Mouse (Mus musculus): ENCODE results near the gene S100a6. TPM values are rescaled to one million over a fixed set of nuclear protein-coding genes. Genes with fewer than 3 reads are reported as not detected.
A peak's percentile ranks its signal among the peaks of the same experiment; 100 is the strongest.

S100a6 gene
- polyA plus RNA-seq, 1 experiment from 2014 or later: 5.7 TPM

GRCm38 (mm10) chr3:90603623-90604022, 9.1 kb upstream of the S100a6 start, which contains the start of gene S100a4:
TSS of gene S100a4 (plus strand) at chr3:90603771.
- Histone ChIP-seq H3K27me3 (replicated peaks) (no peaks in the 10 kb centered on the region; the same call in 1 of the 2 replicates), H3K4me2 (no peak within 1 kb of the TSS), H3K9ac (no peak within 1 kb of the TSS), H3K4me1 (0 out of 2 replicates have a peak, but pooled peaks cover 4% of the 10 kb centered on the region), H3K36me3 (no peaks in the 10 kb centered on the region), H3K27ac (no peak within 1 kb of the TSS), H3K4me3 (no peak within 1 kb of the TSS), H3K9me3 (replicated peaks) (no peaks in the 10 kb centered on the region)
- 17% methylated on average over 3 of the region's 3 CpGs for WGBS (ENCODE audit: insufficient replicate concordance)
- ATAC-seq: no peak

GRCm38 (mm10) chr3:90604416-90604815, 8.3 kb upstream of the S100a6 start:
- H3K27ac ChIP-seq: no peak overlapping the region
- 44% methylated on average over 4 of the region's 4 CpGs for WGBS (ENCODE audit: insufficient replicate concordance)
- H3K9me3 ChIP-seq (replicated peaks): no peaks in the 10 kb centered on the region
- 0 out of 2 replicates have a peak, but pooled peaks cover 4% of the 10 kb centered on the region for H3K4me1 ChIP-seq
- no peak overlapping the region for H3K4me3 ChIP-seq
- ATAC-seq: no peak
- H3K36me3 ChIP-seq: no peaks in the 10 kb centered on the region
- H3K27me3 ChIP-seq (replicated peaks): no peaks in the 10 kb centered on the region; the same call in 1 of the 2 replicates
- no peak overlapping the region for H3K9ac ChIP-seq
- no peak overlapping the region for H3K4me2 ChIP-seq

GRCm38 (mm10) chr3:90605049-90605448, 7.6 kb upstream of the S100a6 start:
- no peak for ATAC-seq
- Histone ChIP-seq H3K27me3 (replicated peaks) (no peaks in the 10 kb centered on the region; the same call in 1 of the 2 replicates), H3K9ac (no peak overlapping the region), H3K9me3 (replicated peaks) (no peaks in the 10 kb centered on the region), H3K4me3 (no peak overlapping the region), H3K27ac (no peak overlapping the region), H3K36me3 (no peaks in the 10 kb centered on the region), H3K4me1 (0 out of 2 replicates have a peak, but pooled peaks cover 4% of the 10 kb centered on the region), H3K4me2 (no peak overlapping the region)
- WGBS (ENCODE audit: insufficient replicate concordance): 37% methylated on average over 3 of the region's 3 CpGs

- ATAC-seq: no peak
- no peaks in the 10 kb centered on the region for H3K9me3 ChIP-seq (replicated peaks)
- no peaks in the 10 kb centered on the region for H3K36me3 ChIP-seq
- no peak overlapping the region for H3K27ac ChIP-seq
- H3K27me3 ChIP-seq (replicated peaks): no peaks in the 10 kb centered on the region; the same call in 1 of the 2 replicates
- H3K4me1 ChIP-seq: 0 out of 2 replicates have a peak, but pooled peaks cover 4% of the 10 kb centered on the region
- H3K9ac ChIP-seq: no peak overlapping the region
- 68% methylated on average over 2 of the region's 2 CpGs for WGBS (ENCODE audit: insufficient replicate concordance)
- no peak overlapping the region for H3K4me3 ChIP-seq
- no peak overlapping the region for H3K4me2 ChIP-seq
These were observed 6.9 kb upstream of the S100a6 start for GRCm38 (mm10) chr3:90605736-90606135.

GRCm38 (mm10) chr3:90606185-90606584, 6.5 kb upstream of the S100a6 start:
- no peak for ATAC-seq
- H3K36me3 ChIP-seq: no peaks in the 10 kb centered on the region
- H3K27me3 ChIP-seq (replicated peaks): no peaks in the 10 kb centered on the region; the same call in 1 of the 2 replicates
- H3K9ac ChIP-seq: no peak overlapping the region
- no peaks in the 10 kb centered on the region for H3K9me3 ChIP-seq (replicated peaks)
- no peak overlapping the region for H3K27ac ChIP-seq
- 0 out of 2 replicates have a peak, but pooled peaks cover 4% of the 10 kb centered on the region for H3K4me1 ChIP-seq
- H3K4me3 ChIP-seq: no peak overlapping the region
- no peak overlapping the region for H3K4me2 ChIP-seq
- 88% methylated on average over 6 of the region's 6 CpGs for WGBS (ENCODE audit: insufficient replicate concordance)

GRCm38 (mm10) chr3:90607361-90607760, 5.3 kb upstream of the S100a6 start:
- H3K27ac ChIP-seq: no peak overlapping the region
- WGBS (ENCODE audit: insufficient replicate concordance): 66% methylated on average over 3 of the region's 3 CpGs
- no peaks in the 10 kb centered on the region; the same call in 1 of the 2 replicates for H3K27me3 ChIP-seq (replicated peaks)
- no peak overlapping the region for H3K9ac ChIP-seq
- no peak overlapping the region for H3K4me2 ChIP-seq
- 0 out of 2 replicates have a peak, but pooled peaks cover 4% of the 10 kb centered on the region for H3K4me1 ChIP-seq
- H3K36me3 ChIP-seq: no peaks in the 10 kb centered on the region
- ATAC-seq: no peak
- no peaks in the 10 kb centered on the region for H3K9me3 ChIP-seq (replicated peaks)
- no peak overlapping the region for H3K4me3 ChIP-seq

- no peak within 1 kb of the TSS for H3K9ac ChIP-seq
- 36% methylated on average over 3 of the region's 3 CpGs for WGBS (ENCODE audit: insufficient replicate concordance)
These were observed 4.5 kb upstream of the S100a6 start, which contains the start of gene S100a5 for GRCm38 (mm10) chr3:90608223-90608622. TSS of gene S100a5 (plus strand) at chr3:90608523.

GRCm38 (mm10) chr3:90609102-90609501, 3.6 kb upstream of the S100a6 start:
- H3K9ac ChIP-seq: no peak overlapping the region
- H3K36me3 ChIP-seq: no peaks in the 10 kb centered on the region
- no peak overlapping the region for H3K4me2 ChIP-seq
- H3K4me3 ChIP-seq: no peak overlapping the region
- H3K27me3 ChIP-seq (replicated peaks): peaks cover 14% of the 10 kb centered on the region; the same call in 1 of the 2 replicates
- peaks cover 7% of the 10 kb centered on the region for H3K4me1 ChIP-seq
- ATAC-seq: no peak
- no peaks in the 10 kb centered on the region for H3K9me3 ChIP-seq (replicated peaks)
- H3K27ac ChIP-seq: no peak overlapping the region

More at GRCm38 (mm10) chr3:90608223-90608622, 4.5 kb upstream of the S100a6 start, which contains the start of gene S100a5:
- Histone ChIP-seq H3K4me1 (peaks cover 10% of the 10 kb centered on the region), H3K27me3 (replicated peaks) (peaks cover 6% of the 10 kb centered on the region; the same call in 1 of the 2 replicates), H3K9me3 (replicated peaks) (no peaks in the 10 kb centered on the region), H3K36me3 (no peaks in the 10 kb centered on the region), H3K27ac (no peak within 1 kb of the TSS), H3K4me2 (no peak within 1 kb of the TSS), H3K4me3 (no peak within 1 kb of the TSS)
- ATAC-seq: no peak

- no peak overlapping the region for H3K4me2 ChIP-seq
- no peaks in the 10 kb centered on the region for H3K36me3 ChIP-seq
- no peak overlapping the region for H3K27ac ChIP-seq
- H3K4me1 ChIP-seq: peaks cover 7% of the 10 kb centered on the region
- WGBS (ENCODE audit: insufficient replicate concordance): 68% methylated on average over 3 of the region's 3 CpGs
- no peaks in the 10 kb centered on the region for H3K9me3 ChIP-seq (replicated peaks)
- H3K9ac ChIP-seq: no peak overlapping the region
- peaks cover 14% of the 10 kb centered on the region; the same call in 1 of the 2 replicates for H3K27me3 ChIP-seq (replicated peaks)
- H3K4me3 ChIP-seq: no peak overlapping the region
- ATAC-seq: no peak
These were observed 1.2 kb upstream of the S100a6 start for GRCm38 (mm10) chr3:90611494-90611893.

- no peaks in the 10 kb centered on the region for H3K9me3 ChIP-seq (replicated peaks)
- H3K4me2 ChIP-seq: no peak overlapping the region
- 32% methylated on average over 4 of the region's 4 CpGs for WGBS (ENCODE audit: insufficient replicate concordance)
- no peak overlapping the region for H3K9ac ChIP-seq
- H3K36me3 ChIP-seq: no peaks in the 10 kb centered on the region
- no peak for ATAC-seq
- no peak overlapping the region for H3K4me3 ChIP-seq
- peaks cover 7% of the 10 kb centered on the region for H3K4me1 ChIP-seq
- no peak overlapping the region for H3K27ac ChIP-seq
- H3K27me3 ChIP-seq (replicated peaks): peaks cover 14% of the 10 kb centered on the region; the same call in 1 of the 2 replicates
These were observed 621 bp upstream of the S100a6 start for GRCm38 (mm10) chr3:90612061-90612460.

- H3K36me3 ChIP-seq: no peaks in the 10 kb centered on the region
- H3K27ac ChIP-seq: no peak overlapping the region
- WGBS (ENCODE audit: insufficient replicate concordance): 34% methylated on average over 7 of the region's 7 CpGs
- H3K9ac ChIP-seq: no peak overlapping the region
- peak overlapping the region; percentile 58 for H3K4me2 ChIP-seq
- H3K4me1 ChIP-seq: peaks cover 7% of the 10 kb centered on the region
- H3K9me3 ChIP-seq (replicated peaks): no peaks in the 10 kb centered on the region
- peaks cover 14% of the 10 kb centered on the region; the same call in 1 of the 2 replicates for H3K27me3 ChIP-seq (replicated peaks)
- ATAC-seq: no peak
- H3K4me3 ChIP-seq: 0 out of 2 replicates have a peak overlapping the region, but pooled peaks have one; percentile 25
These were observed 922 bp downstream of the S100a6 start for GRCm38 (mm10) chr3:90613461-90614147.

- Histone ChIP-seq H3K27ac (no peak overlapping the region), H3K27me3 (replicated peaks) (peaks cover 14% of the 10 kb centered on the region; the same call in 1 of the 2 replicates), H3K4me3 (no peak overlapping the region), H3K4me1 (peaks cover 7% of the 10 kb centered on the region), H3K4me2 (no peak overlapping the region), H3K36me3 (no peaks in the 10 kb centered on the region), H3K9ac (no peak overlapping the region), H3K9me3 (replicated peaks) (no peaks in the 10 kb centered on the region)
- 63% methylated on average over 6 of the region's 6 CpGs for WGBS (ENCODE audit: insufficient replicate concordance)
- no peak for ATAC-seq
These were observed 1.5 kb downstream of the S100a6 start for GRCm38 (mm10) chr3:90614148-90614530.

Data from liver, embryonic 12.5 days (tissue).